ENCODE assay signal across 8 mouse cellular contexts in the genomic region with DNA sequence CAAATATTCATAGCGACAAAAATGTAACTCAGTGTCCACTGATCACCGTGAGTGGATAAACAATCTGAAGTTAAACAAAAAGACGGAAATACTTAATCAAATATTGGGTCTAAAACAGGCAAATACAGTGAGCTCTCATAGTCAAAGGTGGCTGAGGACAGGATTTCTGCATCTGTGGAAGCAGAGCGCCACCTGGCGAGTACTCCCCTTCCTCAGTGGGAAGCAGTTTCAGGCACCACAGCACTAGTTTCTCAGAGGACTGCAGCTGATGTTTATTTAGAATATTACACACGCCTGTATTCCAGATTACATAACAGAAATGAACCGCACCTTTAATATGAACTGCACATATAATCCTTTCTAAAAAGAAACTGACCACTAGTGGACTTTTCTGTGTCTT. TPM values are rescaled to one million over a fixed set of nuclear protein-coding genes. Genes with fewer than 3 reads are reported as not detected.
A peak's percentile ranks its signal among the peaks of the same experiment; 100 is the strongest.
DNase-seq lines count a peak whose midpoint lies in the region; ATAC-seq and TF ChIP-seq lines count a peak whose summit lies in the region.

No protein-coding gene starts in this region.

- H3K27me3 ChIP-seq in heart, embryonic 12.5 days (replicated peaks): no peaks in the 10 kb centered on the region

- no peaks in the 10 kb centered on the region for H3K4me1 ChIP-seq in heart, embryonic 12.5 days (replicated peaks)
- peaks cover 4% of the 10 kb centered on the region; the same call in 1 of the 2 replicates for H3K4me1 ChIP-seq in olfactory bulb, adult 2 months (ENCODE audit: control insufficient read depth, insufficient read depth, low read length)

- TF ChIP-seq POLR2A in olfactory bulb, adult 2 months (IDR thresholded peaks at IDR 0.05; ENCODE audit: insufficient read depth, low read depth, low read length): no peak

- no peak overlapping the region for H3K9ac ChIP-seq in heart, embryonic 12.5 days

- intact Hi-C loops in left cerebral cortex, postnatal 4 days (cut with DNase I): loop anchor here (5.0 to 10.0 kb wide), 2 partner anchors 270 to 342 kb away; no protein-coding TSS in a partner anchor

- no peak overlapping the region for H3K4me2 ChIP-seq in heart, embryonic 12.5 days

- 67% methylated on average over 7 of the region's 7 CpGs for WGBS in heart, embryonic 12.5 days
- WGBS in olfactory bulb, adult 2 months: 75% methylated on average over 7 of the region's 7 CpGs

- H3K4me3 ChIP-seq in heart, embryonic 12.5 days: no peak overlapping the region
- no peak overlapping the region for H3K4me3 ChIP-seq in olfactory bulb, adult 2 months (ENCODE audit: insufficient read depth, low read depth, low read length)

- no peak overlapping the region for H3K27ac ChIP-seq in heart, embryonic 12.5 days (ENCODE audit: poor library complexity, severe bottlenecking)
- H3K27ac ChIP-seq in olfactory bulb, adult 2 months (ENCODE audit: insufficient read depth, low read depth, low read length): no peak overlapping the region

- peaks cover 60% of the 10 kb centered on the region for H3K36me3 ChIP-seq in heart, embryonic 12.5 days

- DNase-seq in heart, adult 18-20 months: peak; percentile 57 to 82
- peak; percentile 35 for DNase-seq in 416B (ENCODE audit: low read depth)
- peak; percentile 85 for DNase-seq in adipocyte (ENCODE audit: low spot score)
- DNase-seq in gastrocnemius, postnatal 25 days: peak; percentile 41
- DNase-seq in left cerebral cortex, postnatal 4 days: peak; percentile 70
- no peak for DNase-seq in c-Kit-positive CD71-positive TER-119-positive erythroid progenitor cells, embryonic 14.5 days (ENCODE audit: low spot score)

- no peak for ATAC-seq in heart, embryonic 12.5 days (ENCODE audit: insufficient number of reproducible peaks, low FRiP score)

- H3K9me3 ChIP-seq in heart, embryonic 12.5 days (replicated peaks): no peaks in the 10 kb centered on the region

- TF ChIP-seq CTCF in olfactory bulb, adult 2 months (IDR thresholded peaks at IDR 0.05; ENCODE audit: insufficient read depth, low read depth, low read length): 0 out of 2 replicates have a peak, but pooled peaks have one; percentile 16

RNA-seq across cellular contexts. Expression of gene Cep152, which starts 20.3 kb away (rescaled TPM):
- 1 to 10 TPM; 1.4 to 1.5 TPM for total RNA-seq in heart, adult 18-20 months (2021)
- 5.2 and 6.9 TPM in 2 replicates for polyA plus RNA-seq in heart, embryonic 12.5 days (2016; fragmentation: Nextera tagmentation; extraction: Ambion mirVana)
- total RNA-seq in gastrocnemius, postnatal 25 days (2021): 1 to 10 TPM; 1.1 TPM
- total RNA-seq in left cerebral cortex, postnatal 4 days (2021): 1 to 10 TPM; 2.6 to 3.6 TPM
- polyA plus RNA-seq in olfactory bulb, adult 2 months (2012; ENCODE audit: insufficient read depth, insufficient read length, low replicate concordance, missing spikeins): not detected in 2 replicates
